Mouse (Mus musculus) ZHBTc4 (cell line): ENCODE measurements at regions not wholly inside any gene's neighbourhood (a gene's known extent, or its start where the extent isn't known, plus 50 kb on each side); places are given as distances from the start of the nearest gene placed in this dataset.
A peak's percentile ranks its signal among the peaks of the same experiment; 100 is the strongest.
"Not testable (repeated sequence)": the region's sequence is repeated elsewhere in the genome, so short reads cannot be mapped to it uniquely, and the experiment has no call there.

Source experiments
- DNase-seq: peaks from one replicate; pipeline ENCODE4 v3.0.0-alpha.2; 2011; ENCODE audit warnings: low read depth, low spot score

GRCm38 (mm10) chr6:109125447-109125846, 297.0 kb downstream of the Edem1 start:
- no peak for DNase-seq

DNA sequence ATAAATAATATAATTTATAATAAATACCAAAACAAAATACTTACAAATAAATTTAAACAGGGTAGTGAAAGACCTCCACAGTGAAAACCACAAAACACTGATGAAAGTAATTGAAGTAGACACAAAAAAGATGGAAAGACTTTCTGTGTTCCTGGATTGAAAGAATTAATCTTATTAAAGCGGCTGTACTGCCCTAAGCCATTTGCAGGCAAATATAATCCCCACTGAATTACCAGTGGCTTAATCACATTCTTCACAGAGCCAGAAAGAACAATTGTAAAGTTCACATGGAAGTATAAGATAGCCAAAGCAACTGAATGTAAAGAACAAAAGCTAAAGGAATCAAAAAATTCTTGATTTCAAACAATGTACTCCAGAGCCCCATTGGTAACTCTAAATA, 298.8 kb downstream of the Edem1 start:
- no peak for DNase-seq

GRCm38 (mm10) chr6:109146111-109146510, 317.7 kb downstream of the Edem1 start:
- no peak for DNase-seq

DNA sequence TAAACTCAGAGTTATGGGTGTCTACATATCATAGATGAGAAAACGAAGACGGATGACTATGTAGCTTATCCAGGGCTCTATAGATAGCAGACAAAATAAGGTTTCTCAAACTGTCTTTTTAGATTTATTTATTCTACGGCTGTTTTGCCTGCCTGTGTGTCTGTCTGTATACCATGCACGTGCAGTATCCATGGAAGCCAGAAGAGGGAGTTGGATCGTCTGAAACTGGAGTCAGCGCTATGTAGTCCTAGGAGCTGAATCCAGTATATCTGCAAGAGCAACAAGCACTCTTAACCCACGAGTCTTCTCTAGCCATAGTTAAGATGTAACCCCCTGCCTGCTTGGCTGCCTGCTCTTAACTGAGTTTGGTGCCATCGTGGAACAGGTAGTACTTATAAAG, 320.6 kb downstream of the Edem1 start:
- peak; percentile 47 for DNase-seq

GRCm38 (mm10) chr6:109150023-109150911, 321.8 kb downstream of the Edem1 start:
- DNase-seq: peak; percentile 85

DNA sequence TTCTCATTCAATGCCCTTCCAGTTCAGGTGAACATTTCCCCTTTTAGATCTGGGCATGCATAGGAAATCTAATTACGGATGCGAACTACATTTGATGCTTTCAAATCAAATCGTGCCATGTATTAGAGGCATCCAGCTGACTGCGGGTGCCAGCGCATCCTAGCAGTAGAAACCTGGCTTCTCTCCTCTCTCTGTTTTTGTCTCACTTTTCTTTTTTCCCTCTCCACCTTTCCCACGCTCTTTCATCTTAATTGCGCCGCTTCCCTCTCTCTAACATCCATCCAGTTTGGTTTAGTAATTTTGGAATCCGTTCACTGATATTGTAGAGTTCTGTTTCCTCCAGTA, 322.4 kb downstream of the Edem1 start:
- no peak for DNase-seq

GRCm38 (mm10) chr6:109153624-109154023, 325.2 kb downstream of the Edem1 start:
- no peak for DNase-seq

DNA sequence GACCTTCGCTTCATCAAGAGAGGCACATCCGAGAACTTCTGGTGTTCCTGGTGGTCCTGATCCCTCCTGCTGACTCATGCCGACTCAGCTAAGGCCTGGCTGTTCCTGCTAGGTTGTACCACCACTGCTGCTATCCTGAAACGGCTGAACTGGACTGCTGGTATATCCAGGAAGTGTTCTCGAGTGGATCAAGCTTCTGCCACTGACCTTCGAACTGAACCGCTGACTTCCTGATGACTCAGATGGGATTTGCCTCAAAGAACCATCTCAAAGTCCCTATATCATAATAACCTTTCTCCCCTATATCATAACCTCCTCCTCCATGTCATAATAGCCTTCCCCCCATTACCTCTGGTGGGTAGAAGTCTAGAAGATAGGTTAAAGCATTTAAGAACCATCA, 331.1 kb downstream of the Edem1 start:
- DNase-seq: no peak

GRCm38 (mm10) chr6:109167439-109167838, 339.0 kb downstream of the Edem1 start:
- DNase-seq: no peak

GRCm38 (mm10) chr6:109172104-109172850, 343.8 kb downstream of the Edem1 start:
- no peak for DNase-seq

DNA sequence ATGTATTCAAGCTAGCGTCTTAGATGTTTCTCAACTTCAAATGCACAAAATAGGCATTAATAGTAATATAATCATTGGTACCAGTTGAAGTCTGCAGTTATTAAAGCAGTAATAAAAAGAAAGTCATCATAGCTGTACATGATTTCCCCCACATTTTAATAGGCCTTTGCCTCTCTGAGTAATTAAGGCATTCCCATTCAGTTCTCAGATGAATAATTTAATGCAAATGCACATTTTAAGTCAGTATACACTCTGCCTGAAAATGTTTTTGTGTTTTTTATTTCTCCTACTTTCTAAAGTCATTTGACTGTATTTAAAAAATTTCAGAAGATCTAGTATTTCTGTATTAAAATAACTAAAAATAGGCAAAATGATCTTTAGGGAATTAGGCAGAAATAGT, 344.6 kb downstream of the Edem1 start:
- DNase-seq: no peak

- no peak for DNase-seq
Measured at GRCm38 (mm10) chr6:109176876-109177275, 348.4 kb downstream of the Edem1 start.

DNA sequence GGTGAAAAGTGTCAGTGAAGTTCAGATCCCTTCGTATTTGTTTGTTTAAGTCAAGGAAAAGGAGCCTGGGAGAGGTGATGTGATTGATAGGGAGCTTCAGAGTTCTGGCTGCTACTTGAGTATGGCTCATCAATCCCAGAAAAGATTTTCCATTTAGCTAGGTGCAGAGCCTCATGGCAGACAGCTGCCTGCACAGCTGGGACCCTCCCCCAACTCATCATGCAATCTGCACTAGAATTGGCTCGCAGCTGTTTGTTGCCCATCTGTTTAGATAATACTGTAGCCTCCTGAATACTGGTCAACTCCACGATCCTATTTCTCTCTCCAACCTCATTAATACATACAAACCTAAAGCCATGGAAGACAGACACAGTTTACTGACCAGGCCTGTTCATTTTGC, 354.4 kb downstream of the Edem1 start:
- DNase-seq: no peak

GRCm38 (mm10) chr6:109193061-109193460, 364.6 kb downstream of the Edem1 start:
- DNase-seq: not testable (repeated sequence)

- DNase-seq: no peak
Measured at GRCm38 (mm10) chr6:109193603-109194002, 365.2 kb downstream of the Edem1 start.

- DNase-seq: no peak
Measured at GRCm38 (mm10) chr6:109209699-109210098, 381.3 kb downstream of the Edem1 start.

DNA sequence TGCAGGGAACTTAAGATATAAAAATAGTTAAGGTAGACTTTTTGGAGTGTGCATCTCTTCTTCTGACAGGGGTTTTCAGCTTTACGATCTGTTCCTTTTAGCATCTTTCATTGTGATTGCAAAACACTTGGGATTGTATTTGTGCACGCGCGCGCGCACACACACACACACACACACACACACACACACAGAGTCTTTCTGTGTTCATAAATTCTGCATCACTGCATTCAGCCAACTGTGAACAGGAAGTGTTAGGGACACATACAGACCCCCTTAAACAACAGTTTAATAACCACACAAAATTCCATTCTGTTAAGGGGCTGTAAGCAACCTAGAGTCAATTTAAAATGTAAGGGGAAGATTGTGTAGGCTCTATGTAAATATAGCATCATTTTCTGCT, 401.9 kb downstream of the Edem1 start:
- no peak for DNase-seq

GRCm38 (mm10) chr6:109233426-109233825, 405.0 kb downstream of the Edem1 start:
- no peak for DNase-seq

DNA sequence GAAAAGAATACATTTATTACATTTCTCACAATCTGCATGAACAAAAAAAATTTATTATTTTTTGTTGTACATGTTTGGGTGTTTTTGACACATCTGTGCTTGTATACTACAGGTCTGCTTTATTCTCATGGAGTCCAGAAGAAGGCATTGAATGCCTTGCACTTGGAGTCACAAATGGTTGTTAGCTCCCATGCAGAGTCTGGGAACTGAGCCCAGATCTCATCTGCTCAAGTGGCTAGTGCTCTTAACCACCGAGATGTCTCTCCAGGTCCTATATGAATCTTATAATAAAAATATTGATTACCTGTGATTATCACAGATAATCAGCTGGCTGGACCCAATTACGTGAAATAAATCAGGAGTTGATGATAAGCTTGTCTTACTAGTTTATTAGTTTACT, 417.2 kb downstream of the Edem1 start:
- no peak for DNase-seq

- peak; percentile 60 for DNase-seq
Measured at GRCm38 (mm10) chr6:109246510-109246909, 418.1 kb downstream of the Edem1 start.
